Mouse (Mus musculus) midbrain, postnatal 0 days (tissue): ENCODE results near the gene Igsf8. TPM values are rescaled to one million over a fixed set of nuclear protein-coding genes. Genes with fewer than 3 reads are reported as not detected.

Source experiments
- ATAC-seq: fragments of 200-750 bp; cut with Nextera tagmentation; 2 replicates; pipeline ENCODE4 v1.8.0; 2017; ENCODE audit warnings: moderate number of reproducible peaks, mild to moderate bottlenecking, moderate TSS enrichment, moderate library complexity; ENCODE audit not compliant: low FRiP score
- DNase-seq: peaks from one replicate; pipeline ENCODE4 v3.0.0-alpha.2; 2015; ENCODE audit warnings: low spot score
- H3K27ac ChIP-seq: fragments of 300-500 bp; sonication (generic); 2 replicates; pipeline ENCODE4 v1.5.1; 2014; ENCODE audit warnings: low read depth, mild to moderate bottlenecking, low read length, mixed read lengths
- H3K27me3 ChIP-seq: fragments of 300-500 bp; sonication (generic); 2 replicates; pipeline ENCODE4 v1.6.1; 2014; ENCODE audit warnings: low read length, control low read depth, mixed read lengths; ENCODE audit not compliant: insufficient read depth
- H3K36me3 ChIP-seq: fragments of 300-500 bp; sonication (generic); 2 replicates; pipeline ENCODE4 v1.6.1; 2014; ENCODE audit warnings: low read length, control low read depth, mixed read lengths; ENCODE audit not compliant: insufficient read depth
- H3K4me1 ChIP-seq: fragments of 300-500 bp; sonication (generic); 2 replicates; pipeline ENCODE4 v1.6.1; 2014; ENCODE audit warnings: mild to moderate bottlenecking, control low read depth, antibody characterized with exemption, low read length, mixed read lengths; ENCODE audit not compliant: insufficient read depth
- H3K4me2 ChIP-seq: fragments of 300-500 bp; sonication (generic); 2 replicates; pipeline ENCODE4 v1.6.1; 2014; ENCODE audit warnings: low read depth, mild to moderate bottlenecking, low read length, mixed read lengths; ENCODE audit not compliant: poor library complexity, severe bottlenecking
- H3K4me3 ChIP-seq: fragments of 300-500 bp; sonication (generic); 2 replicates; pipeline ENCODE4 v1.5.1; 2014; ENCODE audit warnings: low read depth, mild to moderate bottlenecking, low read length, moderate library complexity
- H3K9ac ChIP-seq: fragments of 300-500 bp; sonication (generic); replicated peaks from 2 replicates; pipeline ENCODE4 v1.6.1; 2014; ENCODE audit warnings: mild to moderate bottlenecking, low read length, moderate library complexity, mixed read lengths; ENCODE audit not compliant: poor library complexity, severe bottlenecking
- H3K9me3 ChIP-seq: fragments of 300-500 bp; sonication (generic); 2 replicates; pipeline ENCODE4 v1.6.1; 2016; ENCODE audit warnings: low read length, control low read depth
- CTCF ChIP-seq: IDR thresholded peaks from 2 replicates; pipeline ENCODE4 v1.5.1; 2016; ENCODE audit warnings: antibody characterized with exemption, mild to moderate bottlenecking
- WGBS: fragments of 180-500 bp; shearing (Covaris S2); extraction: QIAGEN DNeasy Blood & Tissue Kit; methylation state at CpG from one replicate; pipeline ENCODE4 v1.1.7; 2014; 5-methylcytosine and 5-hydroxymethylcytosine counted together
- polyA plus RNA-seq: library from polyadenylated mRNA; unstranded; fragments of >200 nt; fragmentation: Nextera tagmentation; extraction: Ambion mirVana; gene quantifications from 2 replicates; pipeline ENCODE4 v1.2.1, GENCODE M21; 2015
- total RNA-seq: library from RNA; depleted of rRNA; stranded (reverse); fragments of >200 nt; gene quantifications from 2 replicates; pipeline ENCODE4 v1.2.3, GENCODE M21; 2014

The Igsf8 gene
- total and polyA plus RNA-seq, 2 experiments from 2014 or later: 79.6 to 114 TPM

DNA sequence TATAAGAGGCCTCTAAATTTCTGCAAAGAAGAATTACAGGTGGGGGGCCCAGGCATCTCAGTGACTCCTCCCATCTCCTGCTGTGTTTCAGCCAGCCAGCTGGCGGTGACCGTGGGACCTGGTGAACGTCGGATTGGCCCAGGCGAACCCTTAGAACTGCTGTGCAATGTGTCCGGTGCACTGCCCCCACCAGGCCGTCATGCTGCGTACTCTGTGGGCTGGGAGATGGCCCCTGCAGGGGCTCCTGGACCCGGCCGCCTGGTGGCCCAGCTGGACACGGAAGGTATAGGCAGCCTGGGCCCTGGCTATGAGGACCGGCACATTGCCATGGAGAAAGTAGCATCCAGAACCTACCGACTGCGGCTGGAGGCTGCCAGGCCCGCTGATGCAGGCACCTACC, 56.5 kb downstream of the Igsf8 start:
- WGBS: 55% methylated on average over 15 of the region's 15 CpGs
- H3K4me1 ChIP-seq: peaks cover 4% of the 10 kb centered on the region; the same call in 1 of the 2 replicates

DNA sequence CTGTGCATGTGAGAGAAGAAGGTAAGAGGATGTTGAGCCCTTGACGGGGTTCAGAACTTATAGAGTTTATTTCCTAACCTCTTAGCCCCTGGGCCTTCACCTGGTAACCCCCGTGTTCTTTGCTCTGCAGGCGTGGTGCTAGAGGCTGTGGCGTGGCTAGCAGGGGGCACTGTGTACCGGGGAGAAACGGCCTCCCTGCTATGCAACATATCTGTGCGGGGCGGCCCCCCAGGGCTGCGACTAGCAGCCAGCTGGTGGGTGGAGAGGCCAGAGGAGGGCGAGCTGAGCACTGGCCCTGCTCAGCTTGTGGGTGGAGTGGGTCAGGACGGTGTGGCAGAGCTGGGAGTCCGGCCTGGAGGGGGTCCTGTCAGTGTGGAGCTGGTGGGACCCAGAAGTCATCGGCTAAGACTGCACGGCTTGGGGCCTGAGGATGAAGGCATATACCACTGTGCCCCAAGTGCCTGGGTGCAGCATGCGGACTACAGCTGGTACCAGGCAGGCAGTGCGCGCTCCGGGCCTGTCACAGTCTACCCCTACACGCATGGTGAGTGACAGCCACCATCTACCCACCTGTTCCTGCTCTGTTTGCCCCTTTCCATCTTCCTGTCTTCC, 57.1 kb downstream of the Igsf8 start:
- H3K9me3 ChIP-seq: no peaks in the 10 kb centered on the region
- H3K4me1 ChIP-seq: peaks cover 4% of the 10 kb centered on the region; the same call in 1 of the 2 replicates
- no peak for TF ChIP-seq CTCF
- H3K9ac ChIP-seq: no peak overlapping the region
- 80% methylated on average over 19 of the region's 19 CpGs for WGBS
- H3K27me3 ChIP-seq: no peaks in the 10 kb centered on the region
- no peak overlapping the region for H3K27ac ChIP-seq
- H3K36me3 ChIP-seq: peaks cover 20% of the 10 kb centered on the region
- no peak overlapping the region for H3K4me3 ChIP-seq
- DNase-seq (no peak), ATAC-seq (no peak)
- no peak overlapping the region for H3K4me2 ChIP-seq

More for the DNA sequence above, 56.5 kb downstream of the Igsf8 start:
- ATAC-seq: no peak
- TF ChIP-seq CTCF: peak; percentile 8; the same call in 1 of the 2 replicates
- H3K9ac ChIP-seq: no peak overlapping the region
- DNase-seq: no peak
- no peak overlapping the region for H3K27ac ChIP-seq
- no peak overlapping the region for H3K4me2 ChIP-seq
- no peaks in the 10 kb centered on the region for H3K9me3 ChIP-seq
- H3K27me3 ChIP-seq: no peaks in the 10 kb centered on the region
- H3K36me3 ChIP-seq: peaks cover 20% of the 10 kb centered on the region
- no peak overlapping the region for H3K4me3 ChIP-seq

DNA sequence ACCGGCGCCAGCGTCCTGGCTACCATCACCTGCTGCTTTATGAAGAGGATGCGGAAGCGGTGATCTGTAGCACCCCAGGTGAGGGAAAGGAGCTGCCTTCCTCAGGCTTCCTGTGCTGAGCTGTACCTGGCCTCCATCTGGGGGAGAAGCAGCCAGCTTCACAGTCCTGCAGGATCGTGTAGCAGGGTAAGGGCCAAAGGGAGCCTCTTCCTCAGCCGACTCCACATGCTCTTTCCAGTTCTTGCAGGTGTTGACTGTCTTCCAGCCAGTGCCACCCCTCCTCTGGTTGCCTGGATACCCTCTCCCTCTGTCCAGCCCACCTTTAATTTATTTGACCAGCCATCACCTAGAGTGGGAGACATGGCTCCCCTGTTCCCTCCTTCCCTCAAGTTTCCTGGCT, 57.9 kb downstream of the Igsf8 start:
- no peak overlapping the region for H3K27ac ChIP-seq

DNA sequence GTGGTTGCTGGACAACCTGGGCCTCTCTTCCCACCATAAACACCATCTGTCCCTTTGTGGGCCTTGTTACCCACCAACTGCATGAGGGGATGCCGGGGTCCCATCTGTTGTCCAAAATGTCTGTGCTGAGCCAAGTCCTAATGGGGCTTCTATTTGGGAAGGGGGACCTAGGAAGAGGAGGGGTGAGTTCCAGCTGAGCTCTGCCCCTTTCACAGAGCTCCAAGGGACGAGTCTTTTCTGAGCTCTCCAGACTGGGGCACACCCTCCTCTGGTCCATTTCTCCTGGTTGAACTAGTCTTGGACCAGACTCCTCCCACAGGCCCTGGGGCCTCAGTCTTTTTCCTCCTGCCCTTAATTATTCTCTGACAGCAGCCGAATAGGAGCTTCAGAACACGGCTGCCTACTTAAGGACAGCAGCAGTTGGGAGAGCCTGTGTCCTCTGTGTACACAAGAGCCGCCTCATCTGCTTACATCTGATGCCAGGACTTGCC, 58.5 kb downstream of the Igsf8 start:
- ATAC-seq (no peak), DNase-seq (peak; percentile 68)
- TF ChIP-seq CTCF: no peak
- no peaks in the 10 kb centered on the region for H3K27me3 ChIP-seq
- peaks cover 20% of the 10 kb centered on the region for H3K36me3 ChIP-seq
- 31% methylated on average over 5 of the region's 5 CpGs for WGBS
- H3K4me1 ChIP-seq: no peaks in the 10 kb centered on the region
- H3K4me3 ChIP-seq: no peak overlapping the region
- H3K4me2 ChIP-seq: no peak overlapping the region
- no peaks in the 10 kb centered on the region for H3K9me3 ChIP-seq
- H3K9ac ChIP-seq: no peak overlapping the region
- no peak overlapping the region for H3K27ac ChIP-seq

More for the DNA sequence above, 57.9 kb downstream of the Igsf8 start:
- no peaks in the 10 kb centered on the region for H3K27me3 ChIP-seq
- H3K36me3 ChIP-seq: peaks cover 20% of the 10 kb centered on the region
- TF ChIP-seq CTCF: no peak
- no peak for ATAC-seq
- no peak for DNase-seq
- H3K9ac ChIP-seq: no peak overlapping the region
- peaks cover under 1% of the 10 kb centered on the region; the same call in 1 of the 2 replicates for H3K4me1 ChIP-seq
- WGBS: 76% methylated on average over 7 of the region's 7 CpGs
- no peak overlapping the region for H3K4me2 ChIP-seq
- H3K9me3 ChIP-seq: no peaks in the 10 kb centered on the region
- no peak overlapping the region for H3K4me3 ChIP-seq

DNA sequence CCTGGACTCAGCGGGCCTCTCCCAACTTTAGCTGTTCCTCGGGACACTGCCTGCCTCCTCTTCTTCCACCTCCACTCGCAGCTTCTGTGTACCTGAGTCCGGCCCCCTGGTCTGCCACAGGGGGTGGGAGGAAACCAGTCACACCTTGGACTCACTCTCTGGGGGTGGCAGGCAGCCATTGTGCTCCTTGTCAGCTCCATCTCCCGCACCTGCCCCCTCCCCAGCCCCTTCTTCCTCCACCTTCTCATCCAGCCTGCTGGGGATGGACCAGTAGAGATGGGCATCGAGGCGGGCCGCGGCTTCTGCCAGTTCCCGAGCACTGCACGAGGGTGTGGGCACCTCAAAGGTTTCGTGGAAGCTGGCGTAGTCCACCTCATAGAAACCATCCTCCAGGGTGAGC, 61.3 kb downstream of the Igsf8 start:
- Histone ChIP-seq H3K9me3 (no peaks in the 10 kb centered on the region), H3K36me3 (peaks cover 15% of the 10 kb centered on the region), H3K27me3 (no peaks in the 10 kb centered on the region), H3K9ac (no peak overlapping the region), H3K4me2 (no peak overlapping the region), H3K4me3 (no peak overlapping the region), H3K4me1 (peaks cover 6% of the 10 kb centered on the region; the same call in 1 of the 2 replicates), H3K27ac (no peak overlapping the region)
- 54% methylated on average over 13 of the region's 13 CpGs for WGBS
- TF ChIP-seq CTCF: no peak
- DNase-seq (no peak), ATAC-seq (no peak)

DNA sequence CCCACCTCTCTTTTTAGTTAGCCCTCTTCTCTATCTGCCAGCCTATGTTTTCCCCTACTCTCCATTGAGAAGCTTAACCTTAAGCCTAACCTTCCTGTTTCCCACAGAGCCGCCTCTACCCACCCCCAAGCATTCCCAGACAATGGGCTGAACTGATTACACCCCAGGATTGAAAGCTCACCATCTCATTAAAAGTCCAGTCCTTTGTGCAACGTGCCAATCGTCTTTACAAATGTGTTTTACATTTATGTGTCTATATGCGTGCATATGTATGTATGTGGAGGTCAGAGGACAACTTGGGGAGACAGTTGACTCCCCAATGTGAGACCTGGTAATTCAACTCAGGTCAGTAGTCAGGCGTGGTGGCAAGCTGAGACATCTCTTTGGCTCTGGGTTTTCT, 61.9 kb downstream of the Igsf8 start:
- Histone ChIP-seq H3K9me3 (no peaks in the 10 kb centered on the region), H3K36me3 (peaks cover 12% of the 10 kb centered on the region), H3K27me3 (no peaks in the 10 kb centered on the region), H3K4me1 (peaks cover 8% of the 10 kb centered on the region; the same call in 1 of the 2 replicates), H3K9ac (no peak overlapping the region), H3K4me3 (no peak overlapping the region), H3K27ac (no peak overlapping the region), H3K4me2 (no peak overlapping the region)
- no peak for TF ChIP-seq CTCF
- WGBS: 27% methylated on average over 5 of the region's 5 CpGs
- DNase-seq: no peak
- no peak for ATAC-seq
